Mouse (Mus musculus) MEL (cell line): ENCODE results near the gene Gnb5. TPM values are rescaled to one million over a fixed set of nuclear protein-coding genes. Genes with fewer than 3 reads are reported as not detected.

Experiments used
- DNase-seq: peaks from one replicate; pipeline ENCODE4 v3.0.0; 2011; ENCODE audit warnings: low read depth, low spot score
- H3K27ac ChIP-seq: 2 replicates; pipeline ENCODE4 v1.5.1; 2012; ENCODE audit warnings: low read depth, mild to moderate bottlenecking, control low read depth, low read length, moderate library complexity; ENCODE audit not compliant: control insufficient read depth
- H3K27me3 ChIP-seq, 2 experiments: fragments of 150-350 bp in 1 of 2; sonication (generic) in 1 of 2; 2 replicates each; pipeline ENCODE4 v1.6.1; 2012; ENCODE audit warnings: low read length in 2 of 2, mild to moderate bottlenecking in 2 of 2, improper control_type of control experiment in 1 of 2, moderate library complexity in 1 of 2; ENCODE audit not compliant: insufficient read depth in 2 of 2, control insufficient read depth in 1 of 2
- H3K36me3 ChIP-seq, 2 experiments: 2 replicates each; pipeline ENCODE4 v1.6.1; 2012 to 2014; ENCODE audit warnings: low read length in 2 of 2, improper control_type of control experiment in 1 of 2, inconsistent platforms in 1 of 2, mild to moderate bottlenecking in 1 of 2; ENCODE audit not compliant: insufficient read depth in 2 of 2, control insufficient read depth in 1 of 2
- H3K4me1 ChIP-seq, 2 experiments: fragments of 150-350 bp in 1 of 2; sonication (generic) in 1 of 2; 2 replicates each; pipeline ENCODE4 v1.6.1; 2012; ENCODE audit warnings: low read length in 2 of 2, improper control_type of control experiment in 1 of 2, mild to moderate bottlenecking in 1 of 2; ENCODE audit not compliant: insufficient read depth in 2 of 2, control insufficient read depth in 1 of 2
- H3K4me3 ChIP-seq, 2 experiments: fragments of 150-350 bp in 1 of 2; sonication (generic) in 1 of 2; 2 replicates each; pipeline ENCODE4 v1.5.1; 2012; ENCODE audit warnings: low read depth in 2 of 2, low read length in 2 of 2, mild to moderate bottlenecking in 2 of 2, moderate library complexity in 2 of 2, control low read depth in 1 of 2, improper control_type of control experiment in 1 of 2; ENCODE audit not compliant: control insufficient read depth in 1 of 2, insufficient read depth in 1 of 2
- H3K79me2 ChIP-seq: 2 replicates; pipeline ENCODE4 v1.6.1; 2012; ENCODE audit warnings: mild to moderate bottlenecking, low read length, moderate library complexity; ENCODE audit not compliant: control insufficient read depth, poor library complexity, insufficient read depth
- H3K9ac ChIP-seq: 2 replicates; pipeline ENCODE4 v1.6.1; 2012; ENCODE audit warnings: low read depth, mild to moderate bottlenecking, control low read depth, low read length, moderate library complexity; ENCODE audit not compliant: control insufficient read depth, poor library complexity, severe bottlenecking
- H3K9me3 ChIP-seq: fragments of 150-350 bp; sonication (generic); replicated peaks from 2 replicates; pipeline ENCODE4 v1.6.1; 2012; ENCODE audit warnings: mild to moderate bottlenecking, low read length, improper control_type of control experiment, moderate library complexity; ENCODE audit not compliant: insufficient read depth
- CHD1 ChIP-seq: IDR thresholded peaks from 2 replicates; pipeline ENCODE4 v1.6.1; 2012; ENCODE audit warnings: low read depth, mild to moderate bottlenecking, inconsistent platforms, low read length, improper control_type of control experiment
- CHD2 ChIP-seq: IDR thresholded peaks from 2 replicates; pipeline ENCODE4 v1.6.1; 2011; ENCODE audit warnings: low read length, improper control_type of control experiment
- ETS1 ChIP-seq: IDR thresholded peaks from 2 replicates; pipeline ENCODE4 v1.6.1; 2012; ENCODE audit warnings: low read depth, mild to moderate bottlenecking, inconsistent platforms, low read length, improper control_type of control experiment, moderate library complexity
- GABPA ChIP-seq: IDR thresholded peaks from 2 replicates; pipeline ENCODE4 v1.6.1; 2012; ENCODE audit warnings: low read depth, mild to moderate bottlenecking, inconsistent platforms, low read length, improper control_type of control experiment, moderate library complexity
- GATA1 ChIP-seq: IDR thresholded peaks from 2 replicates; pipeline ENCODE4 v1.6.1; 2011; ENCODE audit warnings: low read depth, low read length, improper control_type of control experiment
- HCFC1 ChIP-seq: IDR thresholded peaks from 2 replicates; pipeline ENCODE4 v1.6.1; 2012; ENCODE audit warnings: low read depth, mild to moderate bottlenecking, inconsistent platforms, low read length, improper control_type of control experiment, moderate library complexity
- MAX ChIP-seq: IDR thresholded peaks from 2 replicates; pipeline ENCODE4 v1.6.1; 2011; ENCODE audit warnings: low read length, improper control_type of control experiment
- MEF2A ChIP-seq: IDR thresholded peaks from 2 replicates; pipeline ENCODE4 v1.6.1; 2014; ENCODE audit warnings: low read depth, mild to moderate bottlenecking, inconsistent platforms, low read length, improper control_type of control experiment; ENCODE audit not compliant: poor library complexity, insufficient replicate concordance, severe bottlenecking; ENCODE audit errors: extremely low read depth
- MXI1 ChIP-seq: IDR thresholded peaks from 2 replicates; pipeline ENCODE4 v1.6.1; 2011; ENCODE audit warnings: mild to moderate bottlenecking, low read depth, low read length, improper control_type of control experiment
- NELFE ChIP-seq: IDR thresholded peaks from 2 replicates; pipeline ENCODE4 v1.6.1; 2011; ENCODE audit warnings: low read depth, low read length, improper control_type of control experiment
- NRF1 ChIP-seq: IDR thresholded peaks from 2 replicates; pipeline ENCODE4 v1.6.1; 2014; ENCODE audit warnings: low read depth, mild to moderate bottlenecking, inconsistent platforms, low read length, improper control_type of control experiment, moderate library complexity; ENCODE audit not compliant: poor library complexity, insufficient read depth, severe bottlenecking
- POLR2A ChIP-seq, 2 experiments: IDR thresholded peaks; 2 replicates each; pipeline ENCODE4 v1.6.1; 2011 to 2012; ENCODE audit warnings: low read length in 2 of 2, mild to moderate bottlenecking in 2 of 2, control low read depth in 1 of 2, improper control_type of control experiment in 1 of 2, low read depth in 1 of 2, moderate library complexity in 1 of 2; ENCODE audit not compliant: control insufficient read depth in 1 of 2, insufficient read depth in 1 of 2, poor library complexity in 1 of 2
- POLR2AphosphoS2 ChIP-seq: IDR thresholded peaks from 2 replicates; pipeline ENCODE4 v1.6.1; 2011; ENCODE audit warnings: low read length, improper control_type of control experiment
- POLR2AphosphoS5 ChIP-seq: IDR thresholded peaks from 2 replicates; pipeline ENCODE4 v1.6.1; 2012; ENCODE audit warnings: low read depth, borderline replicate concordance, mild to moderate bottlenecking, inconsistent platforms, low read length, moderate library complexity, mixed read lengths
- RAD21 ChIP-seq: IDR thresholded peaks from 2 replicates; pipeline ENCODE4 v1.6.1; 2011; ENCODE audit warnings: mild to moderate bottlenecking, low read depth, low read length, improper control_type of control experiment
- SIN3A ChIP-seq: IDR thresholded peaks from 2 replicates; pipeline ENCODE4 v1.6.1; 2012; ENCODE audit warnings: low read length, improper control_type of control experiment, inconsistent platforms
- SMC3 ChIP-seq: IDR thresholded peaks from 2 replicates; pipeline ENCODE4 v1.6.1; 2011; ENCODE audit warnings: low read depth, low read length, improper control_type of control experiment
- TAL1 ChIP-seq: IDR thresholded peaks from 2 replicates; pipeline ENCODE4 v1.6.1; 2012; ENCODE audit warnings: mild to moderate bottlenecking, inconsistent platforms, low read length, moderate library complexity, mixed read lengths
- UBTF ChIP-seq: IDR thresholded peaks from 2 replicates; pipeline ENCODE4 v1.6.1; 2012; ENCODE audit warnings: low read depth, mild to moderate bottlenecking, inconsistent platforms, low read length, improper control_type of control experiment, moderate library complexity, borderline replicate concordance; ENCODE audit not compliant: insufficient read depth
- ZC3H11A ChIP-seq: IDR thresholded peaks from 2 replicates; pipeline ENCODE4 v1.6.1; 2012; ENCODE audit warnings: low read depth, mild to moderate bottlenecking, inconsistent platforms, low read length, improper control_type of control experiment
- ZKSCAN1 ChIP-seq: IDR thresholded peaks from 2 replicates; pipeline ENCODE4 v1.6.1; 2012; ENCODE audit warnings: low read depth, mild to moderate bottlenecking, inconsistent platforms, low read length, improper control_type of control experiment, moderate library complexity
- ZMIZ1 ChIP-seq: IDR thresholded peaks from 2 replicates; pipeline ENCODE4 v1.6.1; 2012; ENCODE audit warnings: low read depth, mild to moderate bottlenecking, inconsistent platforms, low read length, improper control_type of control experiment, moderate library complexity
- ZNF384 ChIP-seq: IDR thresholded peaks from 2 replicates; pipeline ENCODE4 v1.6.1; 2012; ENCODE audit warnings: low read depth, mild to moderate bottlenecking, inconsistent platforms, low read length, improper control_type of control experiment
- polyA plus RNA-seq, 2 experiments: library from polyadenylated mRNA; stranded (reverse) in 1 of 2; unstranded in 1 of 2; fragments of >175 nt in 1 of 2; fragments of >200 nt in 1 of 2; gene quantifications; 2 replicates each; pipeline versions ENCODE4 v1.2.1 to v1.2.4; 2012; ENCODE audit warnings: low replicate concordance in 2 of 2, low read depth in 1 of 2; ENCODE audit not compliant: insufficient read length in 2 of 2, insufficient read depth in 1 of 2, missing spikeins in 1 of 2
- total RNA-seq: library from RNA; depleted of rRNA; stranded (reverse); fragments of 300-350 nt; gene quantifications from 2 replicates; pipeline ENCODE4 v1.2.3, GENCODE M21; 2012

Gnb5 gene
- total and polyA plus RNA-seq, 3 experiments: 4.0 to 6.5 TPM; not detected in 1

DNA sequence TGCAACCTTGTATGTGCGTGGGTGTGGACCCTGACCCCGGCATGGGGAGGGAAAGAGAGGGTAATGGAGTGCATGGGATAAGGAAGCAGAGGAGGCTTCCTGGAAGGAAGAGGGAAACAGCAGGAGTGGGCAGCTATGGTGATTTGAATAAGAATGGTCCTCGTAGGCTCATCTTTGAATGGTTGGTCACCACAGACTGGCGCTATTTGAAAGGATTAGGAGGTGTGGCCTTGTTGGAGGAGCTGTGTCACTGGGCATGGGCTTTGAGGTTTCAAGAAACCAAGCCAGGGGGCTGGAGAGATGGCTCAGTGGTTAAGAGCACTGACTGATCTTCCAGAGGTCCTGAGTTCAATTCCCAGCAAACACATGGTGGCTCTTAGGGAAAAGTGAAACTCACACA lies 59.1 kb downstream of the Gnb5 start:
- no peak overlapping the region for H3K4me3 ChIP-seq
- no peaks in the 10 kb centered on the region for H3K27me3 ChIP-seq
- H3K79me2 ChIP-seq: no peaks in the 10 kb centered on the region
- H3K9me3 ChIP-seq: no peaks in the 10 kb centered on the region
- 0 out of 4 replicates have a peak, but pooled peaks cover 0 to 3% of the 10 kb centered on the region in 2 experiments for H3K36me3 ChIP-seq
- no peak overlapping the region for H3K27ac ChIP-seq
- no peak for DNase-seq
- no peak for TF ChIP-seq ZKSCAN1
- no peak for TF ChIP-seq MEF2A
- TF ChIP-seq GABPA: no peak
- TF ChIP-seq ZC3H11A: no peak
- TF ChIP-seq, all 39 proteins: peak for 0
- Histone ChIP-seq H3K4me1 (0 out of 4 replicates have a peak, but pooled peaks cover 0 to 5% of the 10 kb centered on the region in 2 experiments), H3K9ac (no peak overlapping the region)

GRCm38 (mm10) chr9:75366191-75366590 lies 60.1 kb downstream of the Gnb5 start:
- no peaks in the 10 kb centered on the region for H3K27me3 ChIP-seq
- no peak for TF ChIP-seq NRF1
- TF ChIP-seq ETS1: no peak
- no peak for TF ChIP-seq CHD2
- no peak for TF ChIP-seq CHD1
- no peak for TF ChIP-seq POLR2AphosphoS2
- TF ChIP-seq POLR2A (IDR thresholded peaks at IDR 0.05; ENCODE audit: control insufficient read depth in 1 of 2, insufficient read depth in 1 of 2, low read depth in 1 of 2, low read length in 2 of 2, poor library complexity in 1 of 2): no peak
- TF ChIP-seq HCFC1: no peak
- TF ChIP-seq MAX: no peak
- TF ChIP-seq SMC3: no peak
- TF ChIP-seq GABPA: no peak
- TF ChIP-seq RAD21: no peak
- no peak for TF ChIP-seq ZNF384
- TF ChIP-seq TAL1: no peak
- no peak for TF ChIP-seq ZMIZ1
- no peak for TF ChIP-seq MXI1
- TF ChIP-seq UBTF: no peak
- no peak for TF ChIP-seq SIN3A
- no peak for TF ChIP-seq NELFE
- TF ChIP-seq GATA1: no peak
- TF ChIP-seq POLR2AphosphoS5: no peak
- DNase-seq: no peak
- H3K4me3 ChIP-seq: no peak overlapping the region
- 0 out of 4 replicates have a peak, but pooled peaks cover 0 to 5% of the 10 kb centered on the region in 2 experiments for H3K4me1 ChIP-seq
- H3K36me3 ChIP-seq: 0 out of 4 replicates have a peak, but pooled peaks cover 0 to 3% of the 10 kb centered on the region in 2 experiments
- no peak overlapping the region for H3K9ac ChIP-seq
- H3K9me3 ChIP-seq: no peaks in the 10 kb centered on the region
- H3K79me2 ChIP-seq: no peaks in the 10 kb centered on the region
- H3K27ac ChIP-seq: no peak overlapping the region
